Mouse (Mus musculus): Measurements from ENCODE around the gene Inha. TPM values are rescaled to one million over a fixed set of nuclear protein-coding genes. Genes with fewer than 3 reads are reported as not detected.

Inha gene
- total and polyA plus RNA-seq, 2 experiments from 2014 or later: 22.5 to 33.3 TPM

GRCm38 (mm10) chr1:75462636-75463035 is 44.2 kb upstream of the Inha start:
- no peak for TF ChIP-seq CTCF (IDR thresholded peaks at IDR 0.05)
- Histone ChIP-seq H3K9ac (replicated peaks; ENCODE audit: low read length, poor library complexity, severe bottlenecking) (no peak overlapping the region), H3K27me3 (ENCODE audit: insufficient read depth, low read length) (peaks cover 6% of the 10 kb centered on the region), H3K4me2 (ENCODE audit: low read depth, low read length, poor library complexity, severe bottlenecking) (no peak overlapping the region), H3K4me3 (ENCODE audit: low read depth, low read length) (no peak overlapping the region), H3K27ac (ENCODE audit: low read depth, low read length) (no peak overlapping the region), H3K9me3 (ENCODE audit: low read length) (no peaks in the 10 kb centered on the region), H3K36me3 (ENCODE audit: insufficient read depth, low read length) (no peaks in the 10 kb centered on the region), H3K4me1 (ENCODE audit: insufficient read depth, low read length) (peaks cover 10% of the 10 kb centered on the region)
- ATAC-seq (ENCODE audit: low FRiP score): no peak
- DNase-seq (ENCODE audit: low spot score): no peak
- 50% methylated on average over 1 of the region's 1 CpGs for WGBS

GRCm38 (mm10) chr1:75463652-75464204 is 43.1 kb upstream of the Inha start:
- no peak for TF ChIP-seq CTCF (IDR thresholded peaks at IDR 0.05)
- H3K9ac ChIP-seq (replicated peaks; ENCODE audit: low read length, poor library complexity, severe bottlenecking): peak overlapping the region; percentile 29; the same call in 1 of the 2 replicates
- no peaks in the 10 kb centered on the region for H3K9me3 ChIP-seq (ENCODE audit: low read length)
- DNase-seq (ENCODE audit: low spot score) (no peak), ATAC-seq (ENCODE audit: low FRiP score) (peak; percentile 53)
- peaks cover 6% of the 10 kb centered on the region; the same call in 1 of the 2 replicates for H3K4me1 ChIP-seq (ENCODE audit: insufficient read depth, low read length)
- H3K27me3 ChIP-seq (ENCODE audit: insufficient read depth, low read length): peaks cover 6% of the 10 kb centered on the region
- H3K27ac ChIP-seq (ENCODE audit: low read depth, low read length): peak overlapping the region; percentile 38; the same call in 1 of the 2 replicates
- no peak overlapping the region for H3K4me3 ChIP-seq (ENCODE audit: low read depth, low read length)
- WGBS: 54% methylated on average over 5 of the region's 5 CpGs
- H3K36me3 ChIP-seq (ENCODE audit: insufficient read depth, low read length): no peaks in the 10 kb centered on the region
- H3K4me2 ChIP-seq (ENCODE audit: low read depth, low read length, poor library complexity, severe bottlenecking): no peak overlapping the region

DNA sequence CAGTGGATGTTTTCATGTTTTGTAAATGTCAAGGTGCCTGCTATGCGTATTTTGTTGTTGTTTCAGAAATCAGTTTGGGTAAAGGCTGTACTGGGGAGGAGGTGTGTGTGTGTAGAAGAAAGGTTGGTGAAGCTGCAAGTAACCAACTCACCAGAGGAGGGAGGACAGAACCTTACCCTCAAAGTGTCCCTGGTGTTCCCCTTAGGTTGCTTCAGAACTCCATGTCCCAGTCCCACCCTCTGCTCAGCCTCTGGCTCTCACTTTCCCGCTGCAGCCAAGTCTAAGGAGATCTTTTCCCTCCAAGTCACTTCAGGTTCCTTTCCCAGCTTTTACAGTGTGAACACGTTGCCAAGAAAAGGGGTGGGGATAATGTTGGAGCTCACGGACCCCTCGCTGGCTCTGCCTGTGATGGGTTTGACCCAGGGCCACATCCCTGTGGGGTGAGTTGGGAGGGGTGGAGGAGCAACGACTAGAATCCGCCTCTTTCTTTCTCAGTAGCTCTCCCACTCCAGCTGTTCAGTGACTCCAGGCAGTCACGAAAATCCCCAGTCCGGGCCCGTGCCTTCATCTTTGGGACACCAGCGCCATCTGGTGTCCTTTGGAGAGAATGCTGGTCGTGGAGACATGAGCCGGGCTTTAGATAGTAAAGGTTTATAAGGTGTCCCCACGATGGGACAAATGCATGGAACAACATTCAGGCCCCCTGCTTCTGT is 39.5 kb upstream of the Inha start:
- Histone ChIP-seq H3K9me3 (ENCODE audit: low read length) (no peaks in the 10 kb centered on the region), H3K4me3 (ENCODE audit: low read depth, low read length) (no peak overlapping the region), H3K4me2 (ENCODE audit: low read depth, low read length, poor library complexity, severe bottlenecking) (0 out of 2 replicates have a peak overlapping the region, but pooled peaks have one; percentile 26), H3K9ac (replicated peaks; ENCODE audit: low read length, poor library complexity, severe bottlenecking) (no peak overlapping the region), H3K27ac (ENCODE audit: low read depth, low read length) (no peak overlapping the region), H3K36me3 (ENCODE audit: insufficient read depth, low read length) (peaks cover 9% of the 10 kb centered on the region), H3K27me3 (ENCODE audit: insufficient read depth, low read length) (peaks cover 6% of the 10 kb centered on the region), H3K4me1 (ENCODE audit: insufficient read depth, low read length) (no peaks in the 10 kb centered on the region)
- peak; percentile 95 for TF ChIP-seq CTCF (IDR thresholded peaks at IDR 0.05)
- peak; percentile 84 for DNase-seq (ENCODE audit: low spot score)
- WGBS: 7% methylated on average over 14 of the region's 14 CpGs
- peak; percentile 69; the same call in 1 of the 2 replicates for ATAC-seq (ENCODE audit: low FRiP score)

DNA sequence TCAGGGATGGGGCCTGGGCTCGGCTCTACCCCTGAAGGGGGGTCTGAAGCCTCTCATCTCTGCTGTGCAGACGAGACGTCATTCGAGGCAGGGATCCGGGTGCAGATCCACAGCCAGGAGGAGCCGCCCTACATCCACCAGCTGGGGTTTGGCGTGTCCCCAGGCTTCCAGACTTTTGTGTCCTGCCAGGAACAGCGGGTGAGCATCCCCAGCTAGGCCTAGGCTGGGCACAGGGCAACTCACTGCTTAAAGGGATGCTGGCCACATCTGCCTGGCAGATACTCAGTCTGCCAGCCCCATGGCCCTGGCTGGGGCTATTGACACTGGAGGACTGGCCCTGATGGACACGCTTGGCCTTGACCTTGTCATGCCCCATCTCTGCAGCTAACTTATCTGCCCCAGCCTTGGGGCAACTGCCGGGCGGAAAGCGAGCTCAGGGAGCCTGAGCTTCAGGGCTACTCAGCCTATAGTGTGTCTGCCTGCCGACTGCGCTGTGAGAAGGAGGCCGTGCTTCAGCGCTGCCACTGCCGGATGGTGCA is 37.5 kb upstream of the Inha start:
- Histone ChIP-seq H3K4me2 (ENCODE audit: low read depth, low read length, poor library complexity, severe bottlenecking) (no peak overlapping the region), H3K27ac (ENCODE audit: low read depth, low read length) (no peak overlapping the region), H3K36me3 (ENCODE audit: insufficient read depth, low read length) (peaks cover 24% of the 10 kb centered on the region), H3K27me3 (ENCODE audit: insufficient read depth, low read length) (peaks cover 6% of the 10 kb centered on the region), H3K9me3 (ENCODE audit: low read length) (no peaks in the 10 kb centered on the region), H3K4me3 (ENCODE audit: low read depth, low read length) (no peak overlapping the region), H3K9ac (replicated peaks; ENCODE audit: low read length, poor library complexity, severe bottlenecking) (no peak overlapping the region), H3K4me1 (ENCODE audit: insufficient read depth, low read length) (no peaks in the 10 kb centered on the region)
- WGBS: 78% methylated on average over 17 of the region's 17 CpGs
- DNase-seq (ENCODE audit: low spot score) (no peak), ATAC-seq (ENCODE audit: low FRiP score) (no peak)
- no peak; the same call in 1 of the 2 replicates for TF ChIP-seq CTCF (IDR thresholded peaks at IDR 0.05)

GRCm38 (mm10) chr1:75476441-75476840 is 30.4 kb upstream of the Inha start:
- WGBS: 88% methylated on average over 11 of the region's 11 CpGs
- Histone ChIP-seq H3K4me1 (ENCODE audit: insufficient read depth, low read length) (0 out of 2 replicates have a peak, but pooled peaks cover 3% of the 10 kb centered on the region), H3K27ac (ENCODE audit: low read depth, low read length) (no peak overlapping the region), H3K9ac (replicated peaks; ENCODE audit: low read length, poor library complexity, severe bottlenecking) (no peak overlapping the region), H3K4me2 (ENCODE audit: low read depth, low read length, poor library complexity, severe bottlenecking) (no peak overlapping the region), H3K4me3 (ENCODE audit: low read depth, low read length) (no peak overlapping the region), H3K27me3 (ENCODE audit: insufficient read depth, low read length) (no peaks in the 10 kb centered on the region), H3K36me3 (ENCODE audit: insufficient read depth, low read length) (peaks cover 51% of the 10 kb centered on the region), H3K9me3 (ENCODE audit: low read length) (no peaks in the 10 kb centered on the region)
- no peak for ATAC-seq (ENCODE audit: low FRiP score)
- no peak for TF ChIP-seq CTCF (IDR thresholded peaks at IDR 0.05)
- no peak for DNase-seq (ENCODE audit: low spot score)

Measured in midbrain, postnatal 0 days (tissue).